Mouse (Mus musculus): ENCODE results near the gene 1700057G04Rik. TPM values are rescaled to one million over a fixed set of nuclear protein-coding genes. Genes with fewer than 3 reads are reported as not detected.
A peak's percentile ranks its signal among the peaks of the same experiment; 100 is the strongest.
"Not testable (repeated sequence)": the region's sequence is repeated elsewhere in the genome, so short reads cannot be mapped to it uniquely, and the experiment has no call there.

1700057G04Rik gene
- polyA plus RNA-seq, 1 experiment from 2014 or later, result not detected

GRCm38 (mm10) chr9:92293560-92294548 is 15.3 kb upstream of the 1700057G04Rik start:
- Histone ChIP-seq H3K4me2 (ENCODE audit: low read depth, low read length) (no peak overlapping the region), H3K4me1 (ENCODE audit: control insufficient read depth, insufficient read depth, low read length) (no peaks in the 10 kb centered on the region), H3K27ac (ENCODE audit: low read length) (no peak overlapping the region), H3K9me3 (replicated peaks; ENCODE audit: control insufficient read depth, low read length) (no peaks in the 10 kb centered on the region), H3K36me3 (ENCODE audit: control insufficient read depth, insufficient read depth, low read length) (no peaks in the 10 kb centered on the region), H3K4me3 (replicated peaks; ENCODE audit: low read length) (no peak overlapping the region), H3K9ac (ENCODE audit: low read length) (no peak overlapping the region), H3K27me3 (ENCODE audit: control insufficient read depth, insufficient read depth, low read length) (no peaks in the 10 kb centered on the region)
- WGBS, result 77% methylated on average over 2 of the region's 2 CpGs
- ATAC-seq (ENCODE audit: insufficient read depth, low FRiP score), result 0 out of 2 replicates have a peak, but pooled peaks have one; percentile 25

GRCm38 (mm10) chr9:92298288-92298687 is 10.9 kb upstream of the 1700057G04Rik start:
- Histone ChIP-seq H3K9ac (ENCODE audit: low read length) (no peak overlapping the region), H3K27ac (ENCODE audit: low read length) (no peak overlapping the region), H3K27me3 (ENCODE audit: control insufficient read depth, insufficient read depth, low read length) (no peaks in the 10 kb centered on the region), H3K4me1 (ENCODE audit: control insufficient read depth, insufficient read depth, low read length) (no peaks in the 10 kb centered on the region), H3K4me2 (ENCODE audit: low read depth, low read length) (no peak overlapping the region), H3K9me3 (replicated peaks; ENCODE audit: control insufficient read depth, low read length) (no peaks in the 10 kb centered on the region), H3K4me3 (replicated peaks; ENCODE audit: low read length) (no peak overlapping the region), H3K36me3 (ENCODE audit: control insufficient read depth, insufficient read depth, low read length) (no peaks in the 10 kb centered on the region)
- ATAC-seq (ENCODE audit: insufficient read depth, low FRiP score), result no peak
- 71% methylated on average over 1 of the region's 1 CpGs for WGBS

GRCm38 (mm10) chr9:92301213-92301612 is 8.0 kb upstream of the 1700057G04Rik start:
- Histone ChIP-seq H3K27ac (ENCODE audit: low read length) (no peak overlapping the region), H3K4me1 (ENCODE audit: control insufficient read depth, insufficient read depth, low read length) (no peaks in the 10 kb centered on the region), H3K27me3 (ENCODE audit: control insufficient read depth, insufficient read depth, low read length) (no peaks in the 10 kb centered on the region), H3K9ac (ENCODE audit: low read length) (no peak overlapping the region), H3K4me3 (replicated peaks; ENCODE audit: low read length) (no peak overlapping the region), H3K36me3 (ENCODE audit: control insufficient read depth, insufficient read depth, low read length) (no peaks in the 10 kb centered on the region), H3K4me2 (ENCODE audit: low read depth, low read length) (no peak overlapping the region), H3K9me3 (replicated peaks; ENCODE audit: control insufficient read depth, low read length) (no peaks in the 10 kb centered on the region)
- ATAC-seq (ENCODE audit: insufficient read depth, low FRiP score), result no peak
- 45% methylated on average over 3 of the region's 3 CpGs for WGBS

GRCm38 (mm10) chr9:92305075-92305474 is 4.1 kb upstream of the 1700057G04Rik start:
- WGBS, result 63% methylated on average over 8 of the region's 8 CpGs
- Histone ChIP-seq H3K9ac (ENCODE audit: low read length) (no peak overlapping the region), H3K4me1 (ENCODE audit: control insufficient read depth, insufficient read depth, low read length) (no peaks in the 10 kb centered on the region), H3K4me2 (ENCODE audit: low read depth, low read length) (no peak overlapping the region), H3K27ac (ENCODE audit: low read length) (no peak overlapping the region), H3K9me3 (replicated peaks; ENCODE audit: control insufficient read depth, low read length) (no peaks in the 10 kb centered on the region), H3K27me3 (ENCODE audit: control insufficient read depth, insufficient read depth, low read length) (no peaks in the 10 kb centered on the region), H3K4me3 (replicated peaks; ENCODE audit: low read length) (no peak overlapping the region), H3K36me3 (ENCODE audit: control insufficient read depth, insufficient read depth, low read length) (no peaks in the 10 kb centered on the region)
- ATAC-seq (ENCODE audit: insufficient read depth, low FRiP score), result no peak

- Histone ChIP-seq H3K4me3 (replicated peaks; ENCODE audit: low read length) (no peak overlapping the region), H3K4me1 (ENCODE audit: control insufficient read depth, insufficient read depth, low read length) (no peaks in the 10 kb centered on the region), H3K36me3 (ENCODE audit: control insufficient read depth, insufficient read depth, low read length) (no peaks in the 10 kb centered on the region), H3K27ac (ENCODE audit: low read length) (no peak overlapping the region), H3K9ac (ENCODE audit: low read length) (no peak overlapping the region), H3K9me3 (replicated peaks; ENCODE audit: control insufficient read depth, low read length) (no peaks in the 10 kb centered on the region), H3K4me2 (ENCODE audit: low read depth, low read length) (no peak overlapping the region), H3K27me3 (ENCODE audit: control insufficient read depth, insufficient read depth, low read length) (no peaks in the 10 kb centered on the region)
- 80% methylated on average over 8 of the region's 8 CpGs for WGBS
- ATAC-seq (ENCODE audit: insufficient read depth, low FRiP score), result no peak
Observed at GRCm38 (mm10) chr9:92305620-92306220, 3.5 kb upstream of the 1700057G04Rik start.

- H3K27ac ChIP-seq (ENCODE audit: low read length), result no peak overlapping the region
- H3K9ac ChIP-seq (ENCODE audit: low read length), result no peak overlapping the region
- 76% methylated on average over 3 of the region's 3 CpGs for WGBS
- H3K4me2 ChIP-seq (ENCODE audit: low read depth, low read length), result no peak overlapping the region
- no peaks in the 10 kb centered on the region for H3K4me1 ChIP-seq (ENCODE audit: control insufficient read depth, insufficient read depth, low read length)
- H3K4me3 ChIP-seq (replicated peaks; ENCODE audit: low read length), result no peak overlapping the region
- no peaks in the 10 kb centered on the region for H3K36me3 ChIP-seq (ENCODE audit: control insufficient read depth, insufficient read depth, low read length)
- ATAC-seq (ENCODE audit: insufficient read depth, low FRiP score), result no peak
- no peaks in the 10 kb centered on the region for H3K9me3 ChIP-seq (replicated peaks; ENCODE audit: control insufficient read depth, low read length)
- H3K27me3 ChIP-seq (ENCODE audit: control insufficient read depth, insufficient read depth, low read length), result no peaks in the 10 kb centered on the region
Observed at GRCm38 (mm10) chr9:92316791-92317190, 7.6 kb downstream of the 1700057G04Rik start.

- WGBS, result 66% methylated on average over 9 of the region's 9 CpGs
- H3K4me3 ChIP-seq (replicated peaks; ENCODE audit: low read length); H3K27ac ChIP-seq (ENCODE audit: low read length); H3K36me3 ChIP-seq (ENCODE audit: control insufficient read depth, insufficient read depth, low read length); ATAC-seq (ENCODE audit: insufficient read depth, low FRiP score); H3K4me1 ChIP-seq (ENCODE audit: control insufficient read depth, insufficient read depth, low read length); H3K27me3 ChIP-seq (ENCODE audit: control insufficient read depth, insufficient read depth, low read length); H3K9me3 ChIP-seq (replicated peaks; ENCODE audit: control insufficient read depth, low read length); H3K4me2 ChIP-seq (ENCODE audit: low read depth, low read length); H3K9ac ChIP-seq (ENCODE audit: low read length): not testable (repeated sequence)
Observed at GRCm38 (mm10) chr9:92325936-92326335, 16.8 kb downstream of the 1700057G04Rik start.

GRCm38 (mm10) chr9:92326813-92327212 is 17.6 kb downstream of the 1700057G04Rik start:
- Histone ChIP-seq H3K4me2 (ENCODE audit: low read depth, low read length) (no peak overlapping the region), H3K4me1 (ENCODE audit: control insufficient read depth, insufficient read depth, low read length) (no peaks in the 10 kb centered on the region), H3K9ac (ENCODE audit: low read length) (no peak overlapping the region), H3K27ac (ENCODE audit: low read length) (no peak overlapping the region), H3K4me3 (replicated peaks; ENCODE audit: low read length) (no peak overlapping the region), H3K36me3 (ENCODE audit: control insufficient read depth, insufficient read depth, low read length) (no peaks in the 10 kb centered on the region), H3K9me3 (replicated peaks; ENCODE audit: control insufficient read depth, low read length) (no peaks in the 10 kb centered on the region), H3K27me3 (ENCODE audit: control insufficient read depth, insufficient read depth, low read length) (no peaks in the 10 kb centered on the region)
- no peak for ATAC-seq (ENCODE audit: insufficient read depth, low FRiP score)
- 78% methylated on average over 4 of the region's 4 CpGs for WGBS

- ATAC-seq (ENCODE audit: insufficient read depth, low FRiP score), result no peak
- H3K27ac ChIP-seq (ENCODE audit: low read length), result no peak overlapping the region
- H3K4me1 ChIP-seq (ENCODE audit: control insufficient read depth, insufficient read depth, low read length), result no peaks in the 10 kb centered on the region
- H3K27me3 ChIP-seq (ENCODE audit: control insufficient read depth, insufficient read depth, low read length), result no peaks in the 10 kb centered on the region
- no peak overlapping the region for H3K9ac ChIP-seq (ENCODE audit: low read length)
- H3K36me3 ChIP-seq (ENCODE audit: control insufficient read depth, insufficient read depth, low read length), result no peaks in the 10 kb centered on the region
- no peak overlapping the region for H3K4me2 ChIP-seq (ENCODE audit: low read depth, low read length)
- 94% methylated on average over 4 of the region's 4 CpGs for WGBS
- no peaks in the 10 kb centered on the region for H3K9me3 ChIP-seq (replicated peaks; ENCODE audit: control insufficient read depth, low read length)
- H3K4me3 ChIP-seq (replicated peaks; ENCODE audit: low read length), result no peak overlapping the region
Observed at GRCm38 (mm10) chr9:92331383-92331782, 22.2 kb downstream of the 1700057G04Rik start.
